Mouse (Mus musculus) embryo, embryonic 11 days (tissue): ENCODE results near the gene Clybl.

Experiments
- DNase-seq: peaks from one replicate; pipeline ENCODE4 v3.0.0-alpha.2; 2015

The Clybl gene

GRCm38 (mm10) chr14:122367882-122368418 lies 186.4 kb downstream of the Clybl start:
- DNase-seq = no peak

GRCm38 (mm10) chr14:122368501-122368900 lies 187.0 kb downstream of the Clybl start:
- DNase-seq = no peak

- peak; percentile 53 for DNase-seq
These were observed 190.5 kb downstream of the Clybl start for GRCm38 (mm10) chr14:122371979-122372378.

- DNase-seq = peak; percentile 80
These were observed 192.0 kb downstream of the Clybl start for GRCm38 (mm10) chr14:122373458-122373857.

- peak; percentile 66 for DNase-seq
These were observed 192.9 kb downstream of the Clybl start for GRCm38 (mm10) chr14:122374285-122374997.

GRCm38 (mm10) chr14:122375070-122375811 lies 193.7 kb downstream of the Clybl start:
- no peak for DNase-seq

- DNase-seq = no peak
These were observed 195.1 kb downstream of the Clybl start for GRCm38 (mm10) chr14:122376482-122377143.

GRCm38 (mm10) chr14:122377681-122378080 lies 196.2 kb downstream of the Clybl start:
- no peak for DNase-seq

- DNase-seq = no peak
These were observed 197.6 kb downstream of the Clybl start for GRCm38 (mm10) chr14:122379076-122379475.

GRCm38 (mm10) chr14:122379996-122380395 lies 198.5 kb downstream of the Clybl start:
- DNase-seq = no peak

GRCm38 (mm10) chr14:122380896-122381845 lies 199.7 kb downstream of the Clybl start:
- DNase-seq = no peak

- no peak for DNase-seq
These were observed 200.8 kb downstream of the Clybl start for GRCm38 (mm10) chr14:122382281-122382680.

- no peak for DNase-seq
These were observed 202.4 kb downstream of the Clybl start for GRCm38 (mm10) chr14:122383931-122384330.

GRCm38 (mm10) chr14:122384447-122385237 lies 203.1 kb downstream of the Clybl start:
- no peak for DNase-seq

GRCm38 (mm10) chr14:122385238-122385534 lies 203.7 kb downstream of the Clybl start:
- no peak for DNase-seq

- no peak for DNase-seq
These were observed 204.3 kb downstream of the Clybl start for GRCm38 (mm10) chr14:122385758-122386157.

- DNase-seq = no peak
These were observed 205.0 kb downstream of the Clybl start for GRCm38 (mm10) chr14:122386281-122387130.

- DNase-seq = no peak
These were observed 206.3 kb downstream of the Clybl start for GRCm38 (mm10) chr14:122387781-122388180.

- no peak for DNase-seq
These were observed 207.0 kb downstream of the Clybl start for GRCm38 (mm10) chr14:122388431-122389031.

- DNase-seq = no peak
These were observed 208.3 kb downstream of the Clybl start for GRCm38 (mm10) chr14:122389684-122390370.
